Mouse (Mus musculus) lung, embryonic 16.5 days (tissue): Measurements from ENCODE around the gene Dusp18. TPM values are rescaled to one million over a fixed set of nuclear protein-coding genes. Genes with fewer than 3 reads are reported as not detected.

Source experiments
- ATAC-seq: fragments of 200-750 bp; cut with Nextera tagmentation; 2 replicates; pipeline ENCODE4 v1.8.0; 2017; ENCODE audit warnings: low read depth, mild to moderate bottlenecking, moderate library complexity
- H3K27ac ChIP-seq: fragments of 300-500 bp; sonication (generic); 2 replicates; pipeline ENCODE4 v1.5.1; 2014; ENCODE audit warnings: mild to moderate bottlenecking, control low read depth, low read length
- H3K27me3 ChIP-seq: fragments of 300-500 bp; sonication (generic); 2 replicates; pipeline ENCODE4 v1.6.1; 2014; ENCODE audit warnings: low read depth, low read length, mixed read lengths; ENCODE audit not compliant: control insufficient read depth, insufficient read depth
- H3K36me3 ChIP-seq: fragments of 300-500 bp; sonication (generic); 2 replicates; pipeline ENCODE4 v1.6.1; 2014; ENCODE audit warnings: low read length; ENCODE audit not compliant: control insufficient read depth, insufficient read depth
- H3K4me1 ChIP-seq: fragments of 300-500 bp; sonication (generic); replicated peaks from 2 replicates; pipeline ENCODE4 v1.6.1; 2014; ENCODE audit warnings: low read length, mixed read lengths; ENCODE audit not compliant: control insufficient read depth, insufficient read depth
- H3K4me2 ChIP-seq: fragments of 300-500 bp; sonication (generic); 2 replicates; pipeline ENCODE4 v1.6.1; 2014; ENCODE audit warnings: low read depth, low read length, control low read depth
- H3K4me3 ChIP-seq: fragments of 300-500 bp; sonication (generic); 2 replicates; pipeline ENCODE4 v1.5.1; 2014; ENCODE audit warnings: mild to moderate bottlenecking, low read length, control low read depth
- H3K9ac ChIP-seq: fragments of 300-500 bp; sonication (generic); 2 replicates; pipeline ENCODE4 v1.6.1; 2014; ENCODE audit warnings: low read length, control low read depth
- H3K9me3 ChIP-seq: fragments of 300-500 bp; sonication (generic); 2 replicates; pipeline ENCODE4 v1.6.1; 2016; ENCODE audit warnings: low read length; ENCODE audit not compliant: control insufficient read depth
- WGBS: fragments of 180-500 bp; shearing (Covaris S2); extraction: QIAGEN DNeasy Blood & Tissue Kit; methylation state at CpG from one replicate; pipeline ENCODE4 v1.1.7; 2014; 5-methylcytosine and 5-hydroxymethylcytosine counted together
- polyA plus RNA-seq: library from polyadenylated mRNA; unstranded; fragments of >200 nt; fragmentation: Nextera tagmentation; extraction: Ambion mirVana; gene quantifications from 2 replicates; pipeline ENCODE4 v1.2.1, GENCODE M21; 2015

Dusp18 gene
- polyA plus RNA-seq, 1 experiment from 2014 or later = 12.6 TPM

DNA sequence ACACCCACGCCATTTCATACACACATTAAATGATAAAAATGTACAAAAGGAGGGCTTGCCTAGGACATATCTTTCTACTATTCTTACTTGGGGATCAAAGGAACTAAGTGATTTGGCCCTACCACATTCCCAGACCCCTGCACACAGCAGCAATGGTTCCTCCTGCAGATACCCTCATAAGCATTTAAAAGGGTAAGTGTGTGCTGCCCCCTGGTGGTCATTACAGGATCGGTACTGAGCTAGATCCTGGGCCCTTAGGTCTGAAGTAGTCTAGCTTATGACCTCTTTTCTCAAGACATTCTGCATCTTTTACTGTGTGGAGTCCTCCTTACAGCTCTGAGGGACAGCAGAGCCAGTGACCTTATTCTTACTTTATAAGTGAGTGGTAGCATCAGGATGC lies 15.2 kb upstream of the Dusp18 start:
- 42% methylated on average over 2 of the region's 2 CpGs for WGBS
- Histone ChIP-seq H3K4me3 (no peak overlapping the region), H3K27ac (no peak overlapping the region), H3K9me3 (no peaks in the 10 kb centered on the region), H3K27me3 (no peaks in the 10 kb centered on the region), H3K9ac (no peak overlapping the region), H3K4me1 (no peaks in the 10 kb centered on the region), H3K4me2 (no peak overlapping the region), H3K36me3 (no peaks in the 10 kb centered on the region)
- ATAC-seq = peak; percentile 54; the same call in 1 of the 2 replicates

DNA sequence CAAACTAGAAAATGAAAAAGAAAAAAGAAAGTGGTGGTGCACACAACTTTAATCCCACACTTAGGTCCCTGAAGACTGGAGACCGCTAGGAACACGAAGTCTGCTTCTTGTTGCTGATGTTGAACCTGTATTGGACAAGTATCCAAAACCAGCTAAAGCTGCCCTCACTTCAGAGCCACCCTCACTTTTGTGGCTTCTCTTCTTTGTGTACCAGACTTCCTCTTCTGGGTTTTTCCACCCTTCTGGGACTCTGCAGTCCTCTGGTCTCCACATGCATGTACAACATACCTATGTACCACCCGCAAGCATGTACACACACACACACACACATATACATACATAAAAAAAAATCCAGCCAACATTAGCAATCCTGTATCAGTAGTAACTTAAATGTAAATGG lies 11.3 kb upstream of the Dusp18 start:
- Histone ChIP-seq H3K36me3 (no peaks in the 10 kb centered on the region), H3K9ac (no peak overlapping the region), H3K27ac (no peak overlapping the region), H3K9me3 (no peaks in the 10 kb centered on the region), H3K4me3 (no peak overlapping the region), H3K27me3 (no peaks in the 10 kb centered on the region), H3K4me1 (no peaks in the 10 kb centered on the region), H3K4me2 (no peak overlapping the region)
- no peak for ATAC-seq
- WGBS = 93% methylated on average over 3 of the region's 3 CpGs

DNA sequence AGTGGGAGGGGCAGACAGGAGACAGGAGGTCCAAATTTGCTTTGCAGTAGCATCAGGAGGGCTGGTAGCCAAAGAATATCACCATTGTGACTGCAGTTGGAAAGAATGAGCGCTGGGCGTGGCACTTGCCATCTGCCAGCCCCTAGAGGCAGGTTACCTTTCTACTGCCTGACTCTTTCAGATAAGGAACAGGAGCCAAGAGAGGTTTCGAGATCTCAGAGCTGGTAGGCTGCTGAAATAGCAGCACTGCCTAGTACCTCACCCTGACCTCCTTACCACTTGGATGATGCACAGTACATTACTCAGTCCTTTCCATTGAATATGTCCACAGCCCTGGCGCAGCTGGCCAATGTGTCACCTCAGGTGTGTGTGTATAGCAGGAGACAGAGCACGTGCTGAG lies 7.7 kb upstream of the Dusp18 start:
- H3K27me3 ChIP-seq = no peaks in the 10 kb centered on the region
- no peaks in the 10 kb centered on the region for H3K36me3 ChIP-seq
- no peak overlapping the region for H3K4me3 ChIP-seq
- ATAC-seq = no peak
- no peaks in the 10 kb centered on the region for H3K4me1 ChIP-seq
- no peak overlapping the region for H3K4me2 ChIP-seq
- WGBS = 60% methylated on average over 5 of the region's 5 CpGs
- no peaks in the 10 kb centered on the region for H3K9me3 ChIP-seq
- no peak overlapping the region for H3K27ac ChIP-seq
- no peak overlapping the region for H3K9ac ChIP-seq

DNA sequence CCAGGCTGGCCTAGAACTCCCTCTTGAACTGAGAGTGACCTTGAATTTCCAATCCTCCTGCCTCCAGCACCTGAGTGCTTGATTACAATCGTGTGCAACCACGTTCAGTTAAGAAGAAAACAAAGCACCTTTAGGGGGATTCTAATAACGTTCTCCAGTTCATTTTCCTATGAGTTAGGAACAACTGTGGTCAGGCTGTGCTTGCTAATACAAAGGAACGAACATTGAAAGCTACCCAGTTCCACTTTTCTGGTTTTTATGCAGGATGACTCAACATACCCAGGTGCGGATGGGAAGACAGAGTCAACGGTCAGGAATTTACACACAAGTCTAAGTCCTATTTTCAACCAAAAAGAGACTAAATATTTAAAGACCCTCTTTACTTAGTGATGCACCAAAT lies 1.1 kb upstream of the Dusp18 start:
- H3K36me3 ChIP-seq = no peaks in the 10 kb centered on the region
- no peak overlapping the region; the same call in 1 of the 2 replicates for H3K4me2 ChIP-seq
- no peaks in the 10 kb centered on the region for H3K9me3 ChIP-seq
- no peak for ATAC-seq
- no peaks in the 10 kb centered on the region for H3K27me3 ChIP-seq
- no peak overlapping the region for H3K4me3 ChIP-seq
- H3K4me1 ChIP-seq = 0 out of 2 replicates have a peak, but pooled peaks cover 4% of the 10 kb centered on the region
- H3K9ac ChIP-seq = no peak overlapping the region
- WGBS = 76% methylated on average over 6 of the region's 6 CpGs
- no peak overlapping the region for H3K27ac ChIP-seq

DNA sequence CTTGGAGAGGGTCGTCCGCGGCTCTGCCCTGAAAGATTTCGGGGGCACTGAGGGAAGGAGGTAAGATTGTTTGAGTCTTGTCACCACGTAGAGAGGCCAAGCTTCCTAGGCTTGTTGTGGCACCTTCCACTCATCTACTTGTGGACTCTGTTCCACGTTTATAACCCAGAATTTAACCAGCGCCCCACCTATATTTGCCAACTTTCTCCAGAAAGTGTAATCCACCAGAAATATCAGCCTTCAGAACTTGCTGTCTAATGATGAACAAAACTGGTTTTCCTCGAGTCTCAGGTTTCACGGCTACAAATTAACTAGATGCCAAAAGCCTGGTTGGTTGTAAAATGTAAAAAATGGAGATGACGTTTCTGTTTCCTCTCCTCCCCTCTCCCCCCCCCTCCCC lies 418 bp downstream of the Dusp18 start:
- peak overlapping the region; percentile 57 for H3K4me3 ChIP-seq
- H3K27me3 ChIP-seq = no peaks in the 10 kb centered on the region
- H3K36me3 ChIP-seq = no peaks in the 10 kb centered on the region
- 0 out of 2 replicates have a peak, but pooled peaks cover 4% of the 10 kb centered on the region for H3K4me1 ChIP-seq
- peak overlapping the region; percentile 77 for H3K4me2 ChIP-seq
- H3K9me3 ChIP-seq = no peaks in the 10 kb centered on the region
- WGBS = 1% methylated on average over 10 of the region's 10 CpGs
- ATAC-seq = peak; percentile 37
- peak overlapping the region; percentile 76 for H3K27ac ChIP-seq
- H3K9ac ChIP-seq = peak overlapping the region; percentile 64

DNA sequence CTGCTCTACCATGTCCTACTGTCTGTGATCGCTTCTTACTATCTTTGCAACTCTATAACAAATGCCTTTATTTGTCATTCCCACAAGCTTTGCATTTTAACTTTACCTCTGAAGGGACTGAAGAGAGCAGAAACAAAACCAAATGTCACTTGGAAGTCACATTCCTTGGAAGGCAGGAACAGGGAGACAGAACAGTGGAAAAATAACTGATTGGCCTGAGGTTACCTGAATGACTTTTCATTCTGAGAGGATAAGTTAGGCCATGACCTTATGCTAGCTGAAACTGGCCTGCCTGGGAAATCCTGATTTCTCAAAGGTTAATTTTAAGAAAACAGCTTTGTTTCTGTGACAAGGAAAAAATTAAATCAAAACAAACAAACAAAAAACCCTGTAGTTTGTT lies 893 bp downstream of the Dusp18 start:
- no peaks in the 10 kb centered on the region for H3K9me3 ChIP-seq
- H3K27ac ChIP-seq = no peak overlapping the region
- ATAC-seq = no peak
- WGBS = 79% methylated on average over 1 of the region's 1 CpGs
- 0 out of 2 replicates have a peak, but pooled peaks cover 4% of the 10 kb centered on the region for H3K4me1 ChIP-seq
- H3K9ac ChIP-seq = no peak overlapping the region
- no peaks in the 10 kb centered on the region for H3K36me3 ChIP-seq
- H3K27me3 ChIP-seq = no peaks in the 10 kb centered on the region
- no peak overlapping the region for H3K4me3 ChIP-seq
- H3K4me2 ChIP-seq = no peak overlapping the region; the same call in 1 of the 2 replicates

DNA sequence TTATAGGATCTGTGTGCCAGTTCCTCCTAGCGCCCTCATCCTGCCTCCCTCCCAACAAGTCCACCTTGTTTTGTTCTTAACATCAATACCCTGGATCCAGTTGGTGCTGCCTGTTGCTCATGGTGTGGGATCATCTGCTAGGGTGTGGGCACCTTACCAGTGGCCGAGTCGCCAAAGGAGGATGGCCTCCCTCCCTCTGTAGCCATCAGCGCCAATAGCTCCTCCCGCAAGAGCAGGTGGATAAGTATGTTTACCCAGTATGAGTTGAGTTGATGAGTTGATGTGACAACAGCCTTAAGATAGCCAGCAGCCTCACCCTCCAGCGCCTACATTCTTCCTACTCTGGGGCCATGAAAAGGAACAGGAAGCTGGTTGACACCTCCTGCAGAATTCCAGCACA lies 5.3 kb downstream of the Dusp18 start:
- Histone ChIP-seq H3K27ac (no peak overlapping the region), H3K27me3 (no peaks in the 10 kb centered on the region), H3K4me1 (peaks cover 7% of the 10 kb centered on the region; the same call in 1 of the 2 replicates), H3K4me2 (no peak overlapping the region), H3K9me3 (no peaks in the 10 kb centered on the region), H3K9ac (no peak overlapping the region), H3K4me3 (no peak overlapping the region), H3K36me3 (no peaks in the 10 kb centered on the region)
- no peak for ATAC-seq
- 67% methylated on average over 6 of the region's 6 CpGs for WGBS

DNA sequence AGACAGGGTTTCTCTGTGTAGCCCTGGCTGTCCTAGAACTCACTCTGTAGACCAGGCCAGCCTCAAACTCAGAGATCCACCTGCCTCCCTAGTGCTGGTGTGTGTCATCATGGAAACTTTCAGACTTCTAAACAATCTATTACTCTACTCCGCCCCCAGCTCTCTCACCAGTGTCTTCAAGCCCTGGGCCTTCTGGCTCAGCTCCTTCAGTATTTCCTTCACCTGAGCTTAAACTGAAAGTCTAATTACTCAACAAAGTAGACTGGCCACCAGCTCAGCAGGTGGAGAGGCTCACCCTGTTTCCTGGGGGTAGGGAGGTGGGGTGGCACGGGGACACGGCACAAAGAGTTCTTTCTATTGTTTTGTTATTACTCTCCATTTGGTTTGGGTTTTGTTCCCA lies 7.5 kb downstream of the Dusp18 start:
- Histone ChIP-seq H3K4me1 (peaks cover 7% of the 10 kb centered on the region; the same call in 1 of the 2 replicates), H3K4me2 (no peak overlapping the region), H3K9me3 (no peaks in the 10 kb centered on the region), H3K9ac (no peak overlapping the region), H3K4me3 (no peak overlapping the region), H3K36me3 (no peaks in the 10 kb centered on the region), H3K27ac (no peak overlapping the region), H3K27me3 (no peaks in the 10 kb centered on the region)
- 86% methylated on average over 3 of the region's 3 CpGs for WGBS
- no peak for ATAC-seq

DNA sequence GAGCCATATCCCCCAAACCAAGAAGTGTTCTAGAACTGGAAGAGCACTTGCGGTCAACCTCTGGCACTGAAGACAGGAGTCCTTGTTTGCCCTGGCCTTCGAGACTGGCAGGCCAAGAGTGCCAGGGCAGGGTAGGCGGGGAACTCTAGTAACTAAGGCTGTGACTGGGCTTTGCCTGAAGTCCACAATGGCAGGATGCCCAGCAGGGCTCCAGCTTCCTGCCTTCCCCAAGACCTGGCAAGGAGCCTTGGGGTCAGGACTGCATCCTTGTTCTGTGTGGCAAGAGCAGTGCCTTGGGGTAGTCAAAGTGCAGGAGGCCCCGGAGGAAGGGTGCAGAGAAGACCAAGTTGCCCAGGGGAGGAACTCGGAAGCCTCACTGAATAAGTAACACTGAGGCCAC lies 8.0 kb downstream of the Dusp18 start:
- no peaks in the 10 kb centered on the region for H3K9me3 ChIP-seq
- no peak overlapping the region for H3K27ac ChIP-seq
- ATAC-seq = peak; percentile 76
- no peak overlapping the region for H3K4me2 ChIP-seq
- WGBS = 61% methylated on average over 5 of the region's 5 CpGs
- H3K27me3 ChIP-seq = no peaks in the 10 kb centered on the region
- no peaks in the 10 kb centered on the region for H3K36me3 ChIP-seq
- H3K4me3 ChIP-seq = no peak overlapping the region
- H3K4me1 ChIP-seq = peaks cover 7% of the 10 kb centered on the region; the same call in 1 of the 2 replicates
- no peak overlapping the region for H3K9ac ChIP-seq

DNA sequence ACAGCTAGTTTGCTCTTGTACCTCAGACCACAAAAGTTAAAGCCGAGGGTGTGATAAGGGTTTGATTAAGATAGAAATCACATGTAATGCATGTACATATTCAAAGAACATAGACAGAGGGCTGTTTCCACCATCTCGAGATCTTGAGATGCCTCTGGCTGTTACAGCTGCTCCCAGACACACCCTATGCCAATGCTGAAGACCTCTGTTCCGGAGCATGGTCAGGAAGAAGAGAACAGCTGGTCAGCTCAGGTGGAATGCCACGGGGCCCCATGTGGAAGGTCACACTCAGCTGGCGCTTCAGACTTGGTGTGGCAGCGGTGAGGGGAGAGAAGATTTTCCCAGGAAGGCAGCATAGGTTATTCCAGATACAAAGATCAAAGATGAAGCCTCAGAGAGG lies 9.6 kb downstream of the Dusp18 start:
- Histone ChIP-seq H3K27me3 (no peaks in the 10 kb centered on the region), H3K4me3 (no peak overlapping the region), H3K4me1 (peaks cover 7% of the 10 kb centered on the region; the same call in 1 of the 2 replicates), H3K9me3 (no peaks in the 10 kb centered on the region), H3K27ac (no peak overlapping the region), H3K9ac (no peak overlapping the region), H3K4me2 (no peak overlapping the region), H3K36me3 (no peaks in the 10 kb centered on the region)
- ATAC-seq = no peak
- 71% methylated on average over 6 of the region's 6 CpGs for WGBS
